Mouse (Mus musculus) T-helper 2 cell (primary cell): ENCODE results near the gene Wdr26.

Experiments used
- in situ Hi-C: fragments of 300-600 bp; cut with MboI, MseI; formaldehyde crosslinking; loops from one replicate; pipeline ENCODE4 v1.15.1; 2025; ENCODE audit warnings: high pct_unique_total_duplicates

Gene Wdr26

DNA sequence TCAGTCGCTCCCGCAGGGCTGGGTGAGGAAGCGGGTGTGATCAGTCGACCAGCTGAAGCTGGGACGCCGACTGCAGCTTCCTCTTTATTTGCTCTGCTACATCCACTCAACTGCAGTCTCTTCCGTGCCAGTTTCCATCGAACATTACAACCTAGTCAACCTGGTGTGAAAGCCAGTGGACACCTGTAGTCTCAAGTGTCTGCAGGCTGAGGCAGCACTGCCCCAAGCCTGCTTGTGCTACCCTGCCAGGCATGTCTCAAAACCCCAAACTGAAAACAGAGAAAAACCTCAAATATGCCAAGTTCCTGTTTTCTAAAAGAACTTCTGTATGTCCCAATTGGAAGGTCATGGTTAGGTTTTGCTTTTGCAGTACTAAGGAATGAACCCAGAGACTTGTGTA is 41.6 kb downstream of the Wdr26 start:
- in situ Hi-C loops: no loop called here

DNA sequence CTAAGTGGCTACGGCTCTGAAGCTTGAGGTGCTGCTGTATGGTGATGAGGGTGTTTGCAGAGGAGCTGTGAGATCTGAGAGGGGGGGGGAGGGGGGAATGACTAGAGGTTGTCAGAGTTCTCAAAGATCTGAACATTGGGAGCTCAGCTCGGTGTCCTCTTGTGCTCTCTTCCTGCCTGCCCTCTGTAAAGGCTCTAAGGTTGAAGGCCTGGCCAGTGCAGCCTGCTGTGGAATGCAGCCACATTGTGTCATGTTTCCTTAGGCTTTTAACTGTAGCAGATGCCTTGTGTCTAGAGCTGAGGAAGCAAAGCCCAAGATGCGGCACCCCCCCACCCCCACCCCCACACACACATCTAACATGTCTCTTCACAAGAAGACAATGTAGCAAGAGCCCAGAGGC is 43.4 kb downstream of the Wdr26 start:
- in situ Hi-C loops: no loop called here

DNA sequence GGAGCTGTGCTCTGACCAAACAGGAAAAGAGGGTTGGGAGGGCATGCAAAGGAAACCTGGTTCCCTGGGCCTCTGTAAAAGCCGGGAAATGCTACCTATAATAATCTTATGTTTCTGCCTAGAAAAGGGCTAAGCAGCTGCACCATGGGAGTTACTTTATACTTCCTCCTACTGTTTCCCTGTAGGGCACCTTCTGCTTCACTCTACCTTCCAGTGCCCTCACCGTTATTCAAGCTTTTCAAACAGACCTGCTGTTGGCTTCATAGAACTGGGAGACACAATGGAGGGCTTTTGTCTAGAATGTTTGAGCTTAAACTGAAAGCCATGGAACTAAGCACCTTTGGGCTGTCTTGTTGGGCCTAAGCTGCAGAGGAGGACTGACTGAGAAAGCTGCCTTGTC is 44.0 kb downstream of the Wdr26 start:
- in situ Hi-C loops: no loop called here

DNA sequence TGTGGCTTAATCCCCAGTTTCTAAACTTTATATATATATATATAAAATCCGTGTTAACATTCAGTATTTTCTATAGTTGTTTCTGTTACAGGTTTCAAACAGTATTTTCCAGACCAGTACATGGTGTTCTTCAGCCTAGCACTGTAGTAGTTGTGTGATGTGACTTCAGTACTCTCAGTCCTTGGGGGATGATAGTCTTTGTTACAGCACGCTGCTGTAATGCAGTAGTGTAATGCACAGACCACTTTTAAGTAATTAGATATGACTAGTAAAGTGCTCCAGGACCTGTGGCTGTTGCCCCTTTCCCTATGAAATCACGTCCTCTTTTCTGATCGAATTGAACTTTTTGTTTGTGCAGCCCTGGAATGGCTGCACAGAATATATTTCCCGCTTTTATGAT is 60.3 kb downstream of the Wdr26 start:
- in situ Hi-C loops: no loop called here

DNA sequence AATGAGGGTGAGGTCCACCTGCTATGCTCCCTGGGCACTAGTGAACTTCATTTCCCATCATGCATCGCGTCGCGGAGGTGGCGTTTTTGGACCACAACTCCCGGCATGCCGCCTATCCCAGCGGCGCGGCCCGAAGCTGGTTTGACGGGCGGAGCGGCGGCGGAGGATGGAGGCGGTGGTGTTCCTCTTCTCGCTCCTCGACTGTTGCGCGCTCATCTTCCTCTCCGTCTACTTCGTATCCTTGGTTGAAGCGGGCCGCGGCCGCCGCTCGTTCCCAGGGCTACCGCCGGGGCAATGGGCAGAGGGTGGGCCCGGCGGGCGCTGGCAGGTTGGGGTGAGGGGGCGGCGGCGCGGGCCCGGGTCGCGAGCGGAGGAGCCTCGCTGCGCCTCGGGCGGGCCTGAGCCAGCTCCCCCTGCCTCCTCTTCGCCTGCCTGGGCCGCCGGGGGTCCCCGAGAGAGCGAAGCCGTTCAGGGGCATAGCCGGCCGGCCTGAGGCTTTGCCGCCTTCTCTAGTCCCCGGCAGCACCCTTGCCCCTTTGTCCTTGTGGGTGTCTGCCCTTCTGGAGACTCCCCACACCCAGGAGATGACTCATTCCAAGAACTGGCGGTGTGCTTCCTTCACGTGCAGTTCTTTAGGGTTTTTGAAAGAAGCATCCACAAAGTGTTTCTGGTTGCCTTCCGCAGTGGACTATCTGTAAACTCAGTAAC is 60.8 kb downstream of the Wdr26 start:
- in situ Hi-C loops: no loop called here

DNA sequence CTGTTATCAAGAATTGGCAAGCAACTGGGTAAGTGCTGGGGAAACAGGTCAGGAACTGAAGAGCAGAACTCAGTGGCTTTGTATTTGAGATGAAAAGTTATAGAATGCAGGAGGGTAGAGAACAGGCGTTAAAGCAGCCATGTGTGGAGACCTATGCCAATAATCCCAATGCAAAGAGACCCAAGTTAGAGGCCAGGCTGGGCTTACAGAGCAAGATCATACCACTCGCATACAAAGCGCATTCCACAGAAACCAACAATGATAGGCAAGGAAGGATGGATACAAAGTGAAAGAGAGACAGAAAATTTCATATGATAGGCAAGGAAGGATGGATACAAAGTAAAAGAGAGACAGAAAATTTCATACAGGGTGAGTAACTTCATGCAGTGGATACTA is 61.4 kb downstream of the Wdr26 start:
- in situ Hi-C loops: no loop called here

DNA sequence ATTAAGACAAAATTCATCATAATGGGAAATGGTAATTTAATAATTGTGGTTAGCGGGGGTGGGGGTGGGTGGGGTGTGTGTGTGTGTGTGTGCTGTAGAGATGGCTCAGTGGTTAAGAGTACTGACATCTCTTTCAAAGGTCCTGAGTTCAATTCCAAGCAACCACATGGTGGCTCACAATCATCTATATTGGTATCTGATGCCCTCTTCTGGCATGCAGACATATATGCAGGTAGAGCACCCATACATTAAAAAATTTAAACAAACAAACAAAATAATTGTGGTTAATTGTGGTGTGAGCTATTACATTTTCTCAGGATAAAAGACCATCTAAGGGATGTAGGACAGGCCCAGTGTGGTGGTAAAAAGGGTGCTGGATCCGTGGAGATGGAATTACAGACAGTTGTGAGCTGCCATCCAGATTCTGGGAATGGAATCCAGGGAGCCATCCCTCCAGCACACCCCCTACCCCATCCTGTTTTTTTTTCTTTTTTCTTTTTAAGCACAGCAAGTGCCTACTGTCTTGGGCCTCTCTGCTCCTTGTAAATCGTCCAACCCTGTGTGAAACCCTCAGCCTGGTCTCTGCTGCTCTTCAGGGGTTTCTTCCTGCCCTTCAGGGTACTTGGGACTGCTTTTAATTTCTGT is 62.3 kb downstream of the Wdr26 start:
- in situ Hi-C loops: no loop called here

DNA sequence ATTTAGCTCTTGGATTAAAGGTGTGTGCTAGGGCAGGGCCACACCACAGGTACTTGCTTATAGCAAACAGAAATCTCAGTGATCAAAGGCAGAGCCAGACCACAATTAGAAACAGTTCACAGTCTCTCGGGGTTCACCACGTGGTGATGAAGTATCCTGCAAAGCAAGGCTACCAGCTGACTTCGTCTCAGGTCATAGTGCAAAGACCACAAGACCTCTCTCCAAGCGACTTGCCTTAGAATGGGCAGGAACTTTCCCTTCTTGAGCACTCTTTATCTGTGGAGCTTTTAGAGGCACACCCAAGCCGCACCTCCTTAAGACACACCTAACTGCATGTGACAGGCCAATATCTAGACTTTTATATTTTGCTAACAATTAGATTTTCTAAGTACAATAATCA is 63.3 kb downstream of the Wdr26 start:
- in situ Hi-C loops: no loop called here

DNA sequence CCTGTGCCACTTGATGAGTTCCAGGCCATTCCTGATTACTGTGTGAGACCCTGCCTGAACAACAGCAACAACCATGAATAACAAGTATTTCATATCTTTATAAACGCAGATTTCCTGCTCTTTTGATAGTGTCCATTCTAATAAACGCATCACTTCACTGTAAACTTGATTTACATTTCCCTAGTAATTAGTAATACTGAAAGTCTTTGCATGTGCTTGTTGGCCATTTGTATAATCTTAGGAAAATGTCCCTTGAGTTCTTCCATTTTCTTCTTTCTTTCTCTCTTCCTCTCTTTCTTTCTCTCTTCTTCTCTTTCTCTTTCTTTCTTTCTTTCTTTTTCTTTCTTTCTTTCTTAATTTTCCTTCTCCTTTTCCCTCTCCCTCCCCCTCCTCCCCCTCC is 65.6 kb downstream of the Wdr26 start:
- in situ Hi-C loops: no loop called here

DNA sequence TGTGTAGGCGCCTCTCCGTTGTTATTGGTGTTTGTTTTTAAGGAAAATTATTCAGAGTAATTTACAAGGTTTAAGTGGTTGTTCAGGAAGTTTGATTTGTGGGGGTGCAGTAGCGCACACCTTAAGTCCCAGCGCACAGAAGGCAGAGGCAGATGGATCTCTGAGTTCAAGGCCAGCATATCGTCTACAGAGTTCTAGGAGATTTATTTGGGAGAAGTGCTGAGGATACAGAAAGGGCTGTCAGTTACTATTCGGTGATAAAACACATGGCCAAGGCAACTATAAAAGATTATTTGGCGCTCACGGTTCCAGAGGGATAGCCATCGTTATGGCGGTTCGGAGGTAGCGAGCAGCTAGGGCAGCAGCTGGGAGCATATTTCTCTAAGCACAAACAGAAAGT is 66.8 kb downstream of the Wdr26 start:
- in situ Hi-C loops: no loop called here

DNA sequence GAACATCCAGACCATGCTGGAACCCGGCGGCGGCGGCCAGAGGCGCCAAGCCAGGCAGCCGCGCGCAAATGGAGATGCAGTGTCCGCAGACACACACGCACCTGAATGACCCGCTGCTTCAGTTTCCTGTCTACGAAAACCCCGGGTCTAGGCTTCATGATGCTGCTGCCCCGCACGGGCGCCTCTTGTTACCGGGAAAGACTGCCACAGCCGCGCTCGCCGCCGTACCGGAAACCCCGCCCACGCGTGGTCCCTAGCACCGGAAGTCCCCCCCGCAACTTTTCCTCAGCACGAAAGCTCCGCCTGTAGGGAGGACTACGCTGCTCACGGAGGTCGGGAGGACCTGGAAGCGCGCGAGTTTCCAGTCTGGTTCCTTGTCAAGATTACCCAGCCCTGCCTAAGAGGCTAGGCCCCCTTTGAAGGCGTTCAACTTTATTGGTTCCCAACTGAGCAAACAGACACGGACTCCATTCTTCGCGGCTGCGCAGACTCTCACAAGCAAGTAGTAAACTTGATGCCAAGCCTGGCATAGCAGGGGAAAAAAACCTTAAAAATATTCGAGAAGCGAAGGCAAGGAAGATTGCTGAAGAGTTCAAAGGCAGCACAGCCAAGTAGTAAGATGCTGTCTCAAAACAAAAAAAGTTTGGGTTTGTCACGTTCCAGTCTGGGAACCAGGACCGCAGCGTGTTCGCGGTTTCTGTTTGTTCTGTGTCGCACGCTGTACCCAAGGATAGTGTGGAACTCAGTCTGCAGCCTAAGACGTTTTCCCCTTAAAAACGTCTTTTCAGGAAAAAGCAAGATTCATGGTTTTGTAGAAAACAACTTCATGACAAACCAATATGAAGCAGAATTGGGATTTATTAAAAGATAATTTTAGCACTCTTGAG is 67.6 kb downstream of the Wdr26 start, which contains the start of the genes Nvl and Cnih4:
Gene Nvl (minus strand): TSS at position 255 of the 887 bp plus-strand sequence.
Gene Cnih4 (plus strand): TSS at position 744 of the 887 bp plus-strand sequence.
- in situ Hi-C loops: no loop called here

DNA sequence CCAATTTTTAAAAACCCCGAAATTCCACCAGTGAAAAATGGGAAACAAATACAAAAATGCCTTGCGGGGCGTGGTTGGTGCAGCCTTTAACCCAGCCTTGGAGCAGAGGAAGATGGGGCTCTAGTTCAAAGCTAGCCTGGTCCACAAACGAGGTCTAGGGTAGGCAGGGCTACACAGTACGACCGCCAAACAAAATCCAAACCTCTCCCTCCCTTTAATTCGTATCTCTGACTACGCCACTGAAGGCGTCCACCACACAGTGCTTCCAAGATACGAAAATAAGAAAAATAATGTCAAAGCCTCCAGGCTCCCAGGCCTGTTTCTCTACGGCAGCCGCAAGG is 68.2 kb downstream of the Wdr26 start:
- in situ Hi-C loops: no loop called here

DNA sequence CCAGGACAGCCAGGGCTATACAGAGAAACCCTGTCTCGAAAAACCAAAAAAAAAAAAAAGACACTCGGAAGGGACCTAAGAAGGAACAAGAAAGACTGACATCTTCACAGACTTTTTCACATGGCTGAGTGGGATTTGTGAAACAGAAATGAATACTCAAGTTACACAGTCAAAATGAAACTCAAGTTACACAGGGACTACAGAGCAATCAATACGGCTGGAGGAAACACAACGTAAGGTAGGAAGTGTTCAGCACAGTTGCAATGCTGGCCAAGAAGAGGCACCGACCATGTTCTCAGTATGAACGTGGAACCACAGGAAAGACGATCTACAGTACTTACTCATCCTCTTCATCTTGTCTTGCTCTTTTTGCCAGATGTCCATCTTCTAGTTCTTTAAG is 73.1 kb downstream of the Wdr26 start:
- in situ Hi-C loops: no loop called here

DNA sequence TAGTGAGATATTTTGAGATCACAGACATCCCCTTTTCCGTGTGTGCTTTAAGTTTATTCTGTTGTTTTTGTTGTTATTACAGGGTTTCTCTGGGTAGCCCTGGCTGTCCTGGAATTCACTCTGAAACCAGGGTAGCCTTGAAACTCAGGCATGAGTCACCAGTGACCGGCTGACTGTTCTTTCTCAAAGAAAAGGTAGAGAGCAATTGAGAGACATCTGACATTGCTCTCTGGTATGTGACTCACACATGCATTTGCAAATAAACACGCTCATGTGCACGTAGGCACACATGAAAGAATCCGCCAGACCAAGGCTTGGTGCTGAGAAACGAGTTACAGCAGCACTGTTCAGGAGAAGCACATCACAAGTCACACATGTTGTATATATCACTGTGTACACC is 79.9 kb downstream of the Wdr26 start:
- in situ Hi-C loops: loop anchor here (5.0 kb wide), 1 partner anchor 55 kb away; no protein-coding TSS in a partner anchor

DNA sequence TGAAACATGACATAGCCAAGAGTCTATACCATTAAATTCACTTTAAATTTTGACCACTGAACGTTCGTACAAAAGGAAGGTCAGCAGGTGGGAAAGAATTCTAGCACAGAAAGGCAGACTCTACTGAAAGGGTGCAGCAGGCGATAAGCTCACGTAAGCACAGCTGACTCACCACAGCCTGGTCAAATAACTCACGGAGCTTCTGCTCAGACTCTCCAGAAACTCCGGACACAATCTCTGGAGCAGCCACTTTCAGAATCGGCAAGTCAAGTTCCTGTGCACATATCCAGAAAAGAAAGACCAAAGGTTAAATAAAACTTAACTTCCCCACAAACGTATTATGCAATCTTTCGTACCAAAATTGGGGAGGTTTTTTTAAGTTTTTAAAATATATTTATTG is 85.0 kb downstream of the Wdr26 start:
- in situ Hi-C loops: no loop called here

DNA sequence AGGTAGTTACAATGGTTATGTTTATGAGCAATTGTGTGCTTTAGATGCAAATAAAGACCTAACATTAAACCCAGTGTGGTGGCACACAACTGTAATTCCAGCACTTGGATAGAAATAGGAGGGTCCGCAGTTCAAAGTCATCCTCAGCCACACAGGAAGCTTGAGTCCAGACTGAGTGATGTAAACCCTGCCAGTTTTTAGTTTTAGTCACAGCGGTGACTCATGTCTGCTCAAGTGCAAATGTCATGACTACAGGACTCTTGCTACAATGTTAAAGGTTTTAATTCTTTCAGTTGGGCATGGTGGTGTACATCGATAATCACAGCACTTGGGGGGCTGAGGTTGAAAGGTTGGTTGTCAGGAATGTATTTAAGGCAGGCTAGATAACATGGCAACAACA is 85.9 kb downstream of the Wdr26 start:
- in situ Hi-C loops: no loop called here

DNA sequence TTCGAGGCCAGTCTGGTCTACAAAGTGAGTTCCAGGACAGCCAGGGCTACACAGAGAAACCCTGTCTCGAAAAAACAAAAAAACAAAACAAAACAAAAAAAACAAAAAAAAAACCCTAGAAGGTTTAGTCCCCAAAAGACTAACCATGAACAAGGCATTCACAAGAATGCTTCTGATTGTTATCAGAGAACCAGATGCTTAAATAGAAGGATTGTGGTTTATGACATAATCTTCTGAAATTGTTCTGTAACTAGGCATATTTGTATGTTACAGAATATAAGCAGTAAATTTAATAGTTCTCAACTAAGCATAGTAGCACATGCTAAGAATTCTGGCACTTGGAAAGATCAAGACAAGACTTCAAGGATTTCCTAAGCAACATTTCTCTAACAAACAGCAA is 87.7 kb downstream of the Wdr26 start:
- in situ Hi-C loops: no loop called here
